In genomic region chr4:117101218-117101617, GRCm38 (mm10) we compare ENCODE assay signal across 10 mouse cellular contexts. TPM values are rescaled to one million over a fixed set of nuclear protein-coding genes. Genes with fewer than 3 reads are reported as not detected.
DNase-seq lines count a peak whose midpoint lies in the region; ATAC-seq and TF ChIP-seq lines count a peak whose summit lies in the region.
"Had no signal": no experiment of that assay in that cellular context is flagged by ENCODE, and none has a peak within 500 bp of the region (broad histone marks: within the 10 kb centered on the region; RNA-seq: fewer than 3 reads in every experiment).

No protein-coding gene starts in this region.

- no peaks in the 10 kb centered on the region for H3K27me3 ChIP-seq in hindbrain, postnatal 0 days (ENCODE audit: insufficient read depth, low read length)
- peaks cover 20% of the 10 kb centered on the region; the same call in 1 of the 2 replicates for H3K27me3 ChIP-seq in hindbrain, embryonic 12.5 days
- H3K27me3 ChIP-seq in heart, embryonic 16.5 days (ENCODE audit: control insufficient read depth, insufficient read depth, low read length) = no peaks in the 10 kb centered on the region
- H3K27me3 ChIP-seq in forebrain, embryonic 16.5 days (replicated peaks; ENCODE audit: control insufficient read depth, insufficient read depth, low read length) = no peaks in the 10 kb centered on the region; the same call in 1 of the 2 replicates
- H3K27me3 ChIP-seq: limb, embryonic 13.5 days had no signal

- H3K9me3 ChIP-seq in hindbrain, postnatal 0 days (ENCODE audit: low read length) = no peaks in the 10 kb centered on the region
- no peaks in the 10 kb centered on the region for H3K9me3 ChIP-seq in hindbrain, embryonic 12.5 days (replicated peaks)
- no peaks in the 10 kb centered on the region for H3K9me3 ChIP-seq in heart, embryonic 16.5 days (replicated peaks; ENCODE audit: control insufficient read depth, low read length)
- H3K9me3 ChIP-seq in forebrain, embryonic 16.5 days (ENCODE audit: control insufficient read depth, low read length) = no peaks in the 10 kb centered on the region
- H3K9me3 ChIP-seq: limb, embryonic 13.5 days had no signal

- H3K4me1 ChIP-seq in hindbrain, postnatal 0 days (ENCODE audit: insufficient read depth, low read length) = no peaks in the 10 kb centered on the region; the same call in 1 of the 2 replicates
- peaks cover 22% of the 10 kb centered on the region for H3K4me1 ChIP-seq in hindbrain, embryonic 12.5 days
- H3K4me1 ChIP-seq in heart, embryonic 16.5 days (ENCODE audit: control insufficient read depth, insufficient read depth, low read length) = 0 out of 2 replicates have a peak, but pooled peaks cover 1% of the 10 kb centered on the region
- peaks cover 13% of the 10 kb centered on the region for H3K4me1 ChIP-seq in forebrain, embryonic 16.5 days (replicated peaks; ENCODE audit: control insufficient read depth, insufficient read depth, low read length)

- no peak overlapping the region for H3K27ac ChIP-seq in hindbrain, postnatal 0 days
- H3K27ac ChIP-seq in hindbrain, embryonic 12.5 days = no peak overlapping the region
- H3K27ac ChIP-seq in heart, embryonic 16.5 days (ENCODE audit: low read length) = no peak overlapping the region
- no peak overlapping the region for H3K27ac ChIP-seq in forebrain, embryonic 16.5 days (ENCODE audit: low read length)
- H3K27ac ChIP-seq: limb, embryonic 13.5 days had no signal

- TF ChIP-seq CTCF in hindbrain, postnatal 0 days (IDR thresholded peaks at IDR 0.05; ENCODE audit: low read depth) = peak; percentile 69

- H3K4me3 ChIP-seq in hindbrain, postnatal 0 days (ENCODE audit: low read length) = no peak overlapping the region
- no peak overlapping the region for H3K4me3 ChIP-seq in hindbrain, embryonic 12.5 days
- no peak overlapping the region for H3K4me3 ChIP-seq in heart, embryonic 16.5 days (ENCODE audit: low read length)
- no peak overlapping the region for H3K4me3 ChIP-seq in forebrain, embryonic 16.5 days (replicated peaks; ENCODE audit: low read length)
- H3K4me3 ChIP-seq: limb, embryonic 13.5 days had no signal

- WGBS in hindbrain, postnatal 0 days = 46% methylated on average over 7 of the region's 7 CpGs
- WGBS in hindbrain, embryonic 12.5 days = 47% methylated on average over 7 of the region's 7 CpGs
- WGBS in heart, embryonic 16.5 days = 51% methylated on average over 7 of the region's 7 CpGs
- 50% methylated on average over 7 of the region's 7 CpGs for WGBS in forebrain, embryonic 16.5 days

- no peak overlapping the region for H3K9ac ChIP-seq in hindbrain, postnatal 0 days (replicated peaks; ENCODE audit: low read length)
- H3K9ac ChIP-seq in hindbrain, embryonic 12.5 days = no peak overlapping the region
- H3K9ac ChIP-seq in heart, embryonic 16.5 days (ENCODE audit: low read length) = no peak overlapping the region
- no peak overlapping the region for H3K9ac ChIP-seq in forebrain, embryonic 16.5 days (replicated peaks; ENCODE audit: low read depth, low read length)
- H3K9ac ChIP-seq: limb, embryonic 13.5 days had no signal

- no peak for ATAC-seq in hindbrain, postnatal 0 days
- ATAC-seq in hindbrain, embryonic 12.5 days (ENCODE audit: low FRiP score) = no peak
- ATAC-seq in heart, embryonic 16.5 days (replicated peaks; ENCODE audit: extremely low read depth, insufficient read depth, low FRiP score) = 0 out of 2 replicates have a peak, but pooled peaks have one; percentile 40
- no peak for ATAC-seq in forebrain, embryonic 16.5 days

- DNase-seq in hindbrain, postnatal 0 days (ENCODE audit: low spot score) = peak; percentile 65
- DNase-seq in MN1 (ENCODE audit: low spot score) = peak; percentile 18
- peak; percentile 46 for DNase-seq in lung, postnatal 14 days
- no peak for DNase-seq in right cerebral cortex, postnatal 25 days
- no peak for DNase-seq in cerebellum, adult 11 months

- no peaks in the 10 kb centered on the region for H3K36me3 ChIP-seq in hindbrain, postnatal 0 days (ENCODE audit: insufficient read depth, low read length)
- H3K36me3 ChIP-seq in hindbrain, embryonic 12.5 days = no peaks in the 10 kb centered on the region
- H3K36me3 ChIP-seq in heart, embryonic 16.5 days (ENCODE audit: control insufficient read depth, insufficient read depth) = no peaks in the 10 kb centered on the region
- H3K36me3 ChIP-seq in forebrain, embryonic 16.5 days (ENCODE audit: control insufficient read depth, insufficient read depth) = no peaks in the 10 kb centered on the region

- H3K4me2 ChIP-seq in hindbrain, postnatal 0 days (ENCODE audit: low read depth, low read length) = no peak overlapping the region
- no peak overlapping the region for H3K4me2 ChIP-seq in hindbrain, embryonic 12.5 days (replicated peaks)
- no peak overlapping the region for H3K4me2 ChIP-seq in heart, embryonic 16.5 days (ENCODE audit: low read depth, low read length)
- H3K4me2 ChIP-seq in forebrain, embryonic 16.5 days (ENCODE audit: low read length) = no peak overlapping the region
- H3K4me2 ChIP-seq: limb, embryonic 13.5 days had no signal

RNA-seq across cellular contexts. Expression of gene Ptch2, which starts 5.3 kb away (rescaled TPM):
- 16.1 and 18.8 TPM in 2 replicates for total RNA-seq in hindbrain, postnatal 0 days (2014; rRNA removed)
- 4.1 and 4.4 TPM in 2 replicates for polyA plus RNA-seq in hindbrain, postnatal 0 days (2015; fragmentation: Nextera tagmentation; extraction: Ambion mirVana)
- 4.5 and 5.9 TPM in 2 replicates for polyA plus RNA-seq in hindbrain, embryonic 12.5 days (2016; fragmentation: Nextera tagmentation; extraction: Ambion mirVana)
- 2.0 and 2.1 TPM in 2 replicates for polyA plus RNA-seq in heart, embryonic 16.5 days (2015; fragmentation: Nextera tagmentation; extraction: Ambion mirVana)
- polyA plus RNA-seq in forebrain, embryonic 16.5 days (2015; fragmentation: Nextera tagmentation; extraction: Ambion mirVana) = 2.9 and 5.5 TPM in 2 replicates

RNA-seq across cellular contexts. Expression of gene Btbd19, which starts 24.3 kb away (rescaled TPM):
- 7.8 and 9.1 TPM in 2 replicates for total RNA-seq in hindbrain, postnatal 0 days (2014; rRNA removed)
- polyA plus RNA-seq in hindbrain, postnatal 0 days (2015; fragmentation: Nextera tagmentation; extraction: Ambion mirVana) = 4.9 and 5.4 TPM in 2 replicates
- polyA plus RNA-seq in hindbrain, embryonic 12.5 days (2016; fragmentation: Nextera tagmentation; extraction: Ambion mirVana) = 4.0 and 4.5 TPM in 2 replicates
- 3.0 and 4.6 TPM in 2 replicates for polyA plus RNA-seq in heart, embryonic 16.5 days (2015; fragmentation: Nextera tagmentation; extraction: Ambion mirVana)
- polyA plus RNA-seq in forebrain, embryonic 16.5 days (2015; fragmentation: Nextera tagmentation; extraction: Ambion mirVana) = 4.3 and 4.8 TPM in 2 replicates

RNA-seq across cellular contexts. Expression of gene Tctex1d4, which starts 25.4 kb away (rescaled TPM):
- 2.0 and 5.8 TPM in 2 replicates for total RNA-seq in hindbrain, postnatal 0 days (2014; rRNA removed)
- polyA plus RNA-seq in hindbrain, postnatal 0 days (2015; fragmentation: Nextera tagmentation; extraction: Ambion mirVana) = 2.0 and 2.8 TPM in 2 replicates
- 0.34 TPM in 1 of 2 replicates, not detected in the other for polyA plus RNA-seq in hindbrain, embryonic 12.5 days (2016; fragmentation: Nextera tagmentation; extraction: Ambion mirVana)
- 0.61 and 0.84 TPM in 2 replicates for polyA plus RNA-seq in heart, embryonic 16.5 days (2015; fragmentation: Nextera tagmentation; extraction: Ambion mirVana)
- 0.35 and 0.53 TPM in 2 replicates for polyA plus RNA-seq in forebrain, embryonic 16.5 days (2015; fragmentation: Nextera tagmentation; extraction: Ambion mirVana)
- polyA plus RNA-seq: limb, embryonic 13.5 days; stomach, embryonic 14.5 days had no signal

RNA-seq across cellular contexts. Expression of gene Plk3, which starts 32.5 kb away (rescaled TPM):
- total RNA-seq in hindbrain, postnatal 0 days (2014; rRNA removed) = 23.9 and 29.8 TPM in 2 replicates
- 26.8 and 29.1 TPM in 2 replicates for polyA plus RNA-seq in hindbrain, postnatal 0 days (2015; fragmentation: Nextera tagmentation; extraction: Ambion mirVana)
- 26.4 and 29.6 TPM in 2 replicates for polyA plus RNA-seq in hindbrain, embryonic 12.5 days (2016; fragmentation: Nextera tagmentation; extraction: Ambion mirVana)
- 1.9 and 2.2 TPM in 2 replicates for polyA plus RNA-seq in heart, embryonic 16.5 days (2015; fragmentation: Nextera tagmentation; extraction: Ambion mirVana)
- 9.6 and 10.2 TPM in 2 replicates for polyA plus RNA-seq in forebrain, embryonic 16.5 days (2015; fragmentation: Nextera tagmentation; extraction: Ambion mirVana)

RNA-seq across cellular contexts. Expression of gene Rps8, which starts 54.8 kb away (rescaled TPM):
- total RNA-seq in hindbrain, postnatal 0 days (2014; rRNA removed) = 463 and 470 TPM in 2 replicates
- polyA plus RNA-seq in hindbrain, postnatal 0 days (2015; fragmentation: Nextera tagmentation; extraction: Ambion mirVana) = 523 and 530 TPM in 2 replicates
- polyA plus RNA-seq in hindbrain, embryonic 12.5 days (2016; fragmentation: Nextera tagmentation; extraction: Ambion mirVana) = 588 and 618 TPM in 2 replicates
- 420 and 513 TPM in 2 replicates for polyA plus RNA-seq in heart, embryonic 16.5 days (2015; fragmentation: Nextera tagmentation; extraction: Ambion mirVana)
- polyA plus RNA-seq in forebrain, embryonic 16.5 days (2015; fragmentation: Nextera tagmentation; extraction: Ambion mirVana) = 418 and 427 TPM in 2 replicates

Comparison
In these comparisons a context has a peak if more than half of its experiments do, and no peak if none do; other contexts are left out.
1. DNase-seq: peak in hindbrain, postnatal 0 days (single experiment), MN1 (single experiment) and lung, postnatal 14 days (single experiment); none in right cerebral cortex, postnatal 25 days (single experiment) and cerebellum, adult 11 months (single experiment).